Mouse (Mus musculus): ENCODE measurements around the gene Kalrn. TPM values are rescaled to one million over a fixed set of nuclear protein-coding genes. Genes with fewer than 3 reads are reported as not detected.

The Kalrn gene
- polyA plus RNA-seq (2014; fragmentation: Nextera tagmentation; extraction: Ambion mirVana), result 23.0 and 23.6 TPM in 2 replicates

GRCm38 (mm10) chr16:34573151-34573802, at the start of gene Kalrn:
Kalrn (minus strand) TSS chr16:34573532.
- Histone ChIP-seq H3K27ac (ENCODE audit: low read depth, low read length) (peak within 1 kb of the TSS; percentile 82), H3K36me3 (ENCODE audit: control insufficient read depth, insufficient read depth, low read length) (no peaks in the 10 kb centered on the region), H3K9ac (ENCODE audit: low read depth, low read length) (peak within 1 kb of the TSS; percentile 91), H3K4me2 (peak within 1 kb of the TSS; percentile 92), H3K9me3 (replicated peaks; ENCODE audit: control insufficient read depth, low read length) (no peaks in the 10 kb centered on the region), H3K27me3 (ENCODE audit: control insufficient read depth, insufficient read depth, low read length) (peaks cover 12% of the 10 kb centered on the region), H3K4me1 (ENCODE audit: control insufficient read depth, insufficient read depth, low read length) (peaks cover 10% of the 10 kb centered on the region), H3K4me3 (ENCODE audit: low read depth, low read length) (peak within 1 kb of the TSS; percentile 61)
- ATAC-seq (replicated peaks; ENCODE audit: insufficient number of reproducible peaks, low FRiP score, low TSS enrichment), result peak; percentile 78
- under 1% methylated on average over 31 of the region's 84 CpGs for WGBS (ENCODE audit: insufficient replicate concordance)

GRCm38 (mm10) chr16:34614021-34614420, 40.7 kb upstream of the Kalrn start:
- Histone ChIP-seq H3K36me3 (ENCODE audit: control insufficient read depth, insufficient read depth, low read length) (no peaks in the 10 kb centered on the region), H3K9ac (ENCODE audit: low read depth, low read length) (no peak overlapping the region), H3K27ac (ENCODE audit: low read depth, low read length) (no peak overlapping the region), H3K4me3 (ENCODE audit: low read depth, low read length) (no peak overlapping the region), H3K9me3 (replicated peaks; ENCODE audit: control insufficient read depth, low read length) (no peaks in the 10 kb centered on the region), H3K4me2 (no peak overlapping the region), H3K27me3 (ENCODE audit: control insufficient read depth, insufficient read depth, low read length) (no peaks in the 10 kb centered on the region), H3K4me1 (ENCODE audit: control insufficient read depth, insufficient read depth, low read length) (no peaks in the 10 kb centered on the region)
- no peak for ATAC-seq (replicated peaks; ENCODE audit: insufficient number of reproducible peaks, low FRiP score, low TSS enrichment)
- 68% methylated on average over 2 of the region's 2 CpGs for WGBS (ENCODE audit: insufficient replicate concordance)

GRCm38 (mm10) chr16:34610137-34610536, 36.8 kb upstream of the Kalrn start:
- WGBS (ENCODE audit: insufficient replicate concordance), result 74% methylated on average over 1 of the region's 1 CpGs
- no peak overlapping the region for H3K4me2 ChIP-seq
- no peaks in the 10 kb centered on the region for H3K9me3 ChIP-seq (replicated peaks; ENCODE audit: control insufficient read depth, low read length)
- no peaks in the 10 kb centered on the region for H3K4me1 ChIP-seq (ENCODE audit: control insufficient read depth, insufficient read depth, low read length)
- H3K36me3 ChIP-seq (ENCODE audit: control insufficient read depth, insufficient read depth, low read length), result no peaks in the 10 kb centered on the region
- H3K4me3 ChIP-seq (ENCODE audit: low read depth, low read length), result no peak overlapping the region
- H3K27me3 ChIP-seq (ENCODE audit: control insufficient read depth, insufficient read depth, low read length), result no peaks in the 10 kb centered on the region
- ATAC-seq (replicated peaks; ENCODE audit: insufficient number of reproducible peaks, low FRiP score, low TSS enrichment), result no peak
- no peak overlapping the region for H3K27ac ChIP-seq (ENCODE audit: low read depth, low read length)
- H3K9ac ChIP-seq (ENCODE audit: low read depth, low read length), result no peak overlapping the region

- Histone ChIP-seq H3K9me3 (replicated peaks; ENCODE audit: control insufficient read depth, low read length) (no peaks in the 10 kb centered on the region), H3K4me3 (ENCODE audit: low read depth, low read length) (no peak overlapping the region), H3K9ac (ENCODE audit: low read depth, low read length) (no peak overlapping the region), H3K36me3 (ENCODE audit: control insufficient read depth, insufficient read depth, low read length) (no peaks in the 10 kb centered on the region), H3K27ac (ENCODE audit: low read depth, low read length) (no peak overlapping the region), H3K4me2 (no peak overlapping the region), H3K27me3 (ENCODE audit: control insufficient read depth, insufficient read depth, low read length) (no peaks in the 10 kb centered on the region), H3K4me1 (ENCODE audit: control insufficient read depth, insufficient read depth, low read length) (no peaks in the 10 kb centered on the region)
- no peak for ATAC-seq (replicated peaks; ENCODE audit: insufficient number of reproducible peaks, low FRiP score, low TSS enrichment)
- 29% methylated on average over 3 of the region's 3 CpGs for WGBS (ENCODE audit: insufficient replicate concordance)
Observed at GRCm38 (mm10) chr16:34605679-34606078, 32.3 kb upstream of the Kalrn start.

GRCm38 (mm10) chr16:34603854-34604253, 30.5 kb upstream of the Kalrn start:
- Histone ChIP-seq H3K9me3 (replicated peaks; ENCODE audit: control insufficient read depth, low read length) (no peaks in the 10 kb centered on the region), H3K4me1 (ENCODE audit: control insufficient read depth, insufficient read depth, low read length) (no peaks in the 10 kb centered on the region), H3K27ac (ENCODE audit: low read depth, low read length) (no peak overlapping the region), H3K4me2 (no peak overlapping the region), H3K36me3 (ENCODE audit: control insufficient read depth, insufficient read depth, low read length) (no peaks in the 10 kb centered on the region), H3K4me3 (ENCODE audit: low read depth, low read length) (no peak overlapping the region), H3K27me3 (ENCODE audit: control insufficient read depth, insufficient read depth, low read length) (no peaks in the 10 kb centered on the region), H3K9ac (ENCODE audit: low read depth, low read length) (no peak overlapping the region)
- no peak for ATAC-seq (replicated peaks; ENCODE audit: insufficient number of reproducible peaks, low FRiP score, low TSS enrichment)
- 56% methylated on average over 6 of the region's 6 CpGs for WGBS (ENCODE audit: insufficient replicate concordance)

GRCm38 (mm10) chr16:34603076-34603475, 29.7 kb upstream of the Kalrn start:
- no peak overlapping the region for H3K4me3 ChIP-seq (ENCODE audit: low read depth, low read length)
- no peak overlapping the region for H3K9ac ChIP-seq (ENCODE audit: low read depth, low read length)
- no peaks in the 10 kb centered on the region for H3K36me3 ChIP-seq (ENCODE audit: control insufficient read depth, insufficient read depth, low read length)
- no peaks in the 10 kb centered on the region for H3K4me1 ChIP-seq (ENCODE audit: control insufficient read depth, insufficient read depth, low read length)
- H3K4me2 ChIP-seq, result no peak overlapping the region
- no peak overlapping the region; the same call in 1 of the 2 replicates for H3K27ac ChIP-seq (ENCODE audit: low read depth, low read length)
- 54% methylated on average over 4 of the region's 4 CpGs for WGBS (ENCODE audit: insufficient replicate concordance)
- H3K9me3 ChIP-seq (replicated peaks; ENCODE audit: control insufficient read depth, low read length), result no peaks in the 10 kb centered on the region
- no peaks in the 10 kb centered on the region for H3K27me3 ChIP-seq (ENCODE audit: control insufficient read depth, insufficient read depth, low read length)
- ATAC-seq (replicated peaks; ENCODE audit: insufficient number of reproducible peaks, low FRiP score, low TSS enrichment), result no peak

- 67% methylated on average over 4 of the region's 4 CpGs for WGBS (ENCODE audit: insufficient replicate concordance)
- no peaks in the 10 kb centered on the region for H3K4me1 ChIP-seq (ENCODE audit: control insufficient read depth, insufficient read depth, low read length)
- H3K36me3 ChIP-seq (ENCODE audit: control insufficient read depth, insufficient read depth, low read length), result no peaks in the 10 kb centered on the region
- no peak overlapping the region for H3K4me2 ChIP-seq
- no peak overlapping the region for H3K27ac ChIP-seq (ENCODE audit: low read depth, low read length)
- no peaks in the 10 kb centered on the region for H3K27me3 ChIP-seq (ENCODE audit: control insufficient read depth, insufficient read depth, low read length)
- no peaks in the 10 kb centered on the region for H3K9me3 ChIP-seq (replicated peaks; ENCODE audit: control insufficient read depth, low read length)
- no peak overlapping the region for H3K4me3 ChIP-seq (ENCODE audit: low read depth, low read length)
- ATAC-seq (replicated peaks; ENCODE audit: insufficient number of reproducible peaks, low FRiP score, low TSS enrichment), result no peak
- H3K9ac ChIP-seq (ENCODE audit: low read depth, low read length), result no peak overlapping the region
Observed at GRCm38 (mm10) chr16:34601954-34602353, 28.6 kb upstream of the Kalrn start.

GRCm38 (mm10) chr16:34595294-34595693, 22.0 kb upstream of the Kalrn start:
- Histone ChIP-seq H3K4me3 (ENCODE audit: low read depth, low read length) (no peak overlapping the region), H3K36me3 (ENCODE audit: control insufficient read depth, insufficient read depth, low read length) (no peaks in the 10 kb centered on the region), H3K4me2 (no peak overlapping the region), H3K27me3 (ENCODE audit: control insufficient read depth, insufficient read depth, low read length) (no peaks in the 10 kb centered on the region), H3K9me3 (replicated peaks; ENCODE audit: control insufficient read depth, low read length) (no peaks in the 10 kb centered on the region), H3K27ac (ENCODE audit: low read depth, low read length) (no peak overlapping the region), H3K4me1 (ENCODE audit: control insufficient read depth, insufficient read depth, low read length) (peaks cover 6% of the 10 kb centered on the region; the same call in 1 of the 2 replicates), H3K9ac (ENCODE audit: low read depth, low read length) (no peak overlapping the region)
- WGBS (ENCODE audit: insufficient replicate concordance), result 36% methylated on average over 3 of the region's 3 CpGs
- no peak for ATAC-seq (replicated peaks; ENCODE audit: insufficient number of reproducible peaks, low FRiP score, low TSS enrichment)

All from heart, embryonic 11.5 days (tissue).